Mouse (Mus musculus) cerebellum, postnatal 4 days (tissue): Measurements from ENCODE around the gene Ptprcap.

Experiments used
- DNase-seq, 2 experiments: peaks; one replicate each; pipeline ENCODE4 v3.0.0; 2022; ENCODE audit warnings: low spot score in 2 of 2, mixed read lengths in 1 of 2

Gene Ptprcap

DNA sequence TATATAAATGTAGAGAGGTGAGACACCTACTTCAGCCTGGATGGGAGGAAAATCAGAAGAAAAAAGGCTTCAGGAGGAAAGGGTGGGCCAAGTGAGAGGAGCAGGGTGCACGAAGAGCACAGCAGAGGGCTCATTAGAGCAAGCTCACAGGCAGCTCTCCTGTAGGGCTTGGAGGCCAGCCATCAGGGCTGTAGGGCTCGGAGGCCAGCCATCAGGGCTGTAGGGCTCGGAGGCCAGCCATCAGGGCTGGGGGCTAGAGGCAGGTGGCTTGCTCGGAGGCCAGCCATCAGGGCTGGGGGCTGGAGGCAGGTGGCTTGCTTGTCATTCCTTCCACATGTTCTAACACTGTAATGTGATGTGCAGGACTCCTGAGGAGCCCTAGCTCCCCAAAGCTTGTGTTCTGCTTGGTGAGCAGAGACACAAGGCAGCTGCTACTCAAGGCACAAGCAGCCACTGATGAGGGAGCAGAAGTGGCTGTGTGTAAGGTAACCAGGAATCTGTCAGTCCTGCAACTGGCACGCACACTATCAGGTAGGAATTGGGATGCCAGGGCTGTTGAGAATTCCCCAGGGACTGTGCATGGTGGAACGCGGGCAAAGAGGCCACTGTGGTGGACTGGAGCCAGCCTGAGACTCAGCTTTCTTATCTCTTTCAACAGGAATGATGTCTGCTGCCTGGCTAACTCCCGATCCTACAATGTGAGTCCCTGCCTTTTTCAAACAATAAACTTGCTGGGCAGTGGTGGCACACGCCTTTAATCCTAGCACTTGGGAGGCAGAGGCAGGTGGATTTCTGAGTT is 13.5 kb downstream of the Ptprcap start:
- DNase-seq, result no peak

- peak; percentile 99 to 100 for DNase-seq
These were observed 16.0 kb downstream of the Ptprcap start for GRCm38 (mm10) chr19:4169378-4169784.

DNA sequence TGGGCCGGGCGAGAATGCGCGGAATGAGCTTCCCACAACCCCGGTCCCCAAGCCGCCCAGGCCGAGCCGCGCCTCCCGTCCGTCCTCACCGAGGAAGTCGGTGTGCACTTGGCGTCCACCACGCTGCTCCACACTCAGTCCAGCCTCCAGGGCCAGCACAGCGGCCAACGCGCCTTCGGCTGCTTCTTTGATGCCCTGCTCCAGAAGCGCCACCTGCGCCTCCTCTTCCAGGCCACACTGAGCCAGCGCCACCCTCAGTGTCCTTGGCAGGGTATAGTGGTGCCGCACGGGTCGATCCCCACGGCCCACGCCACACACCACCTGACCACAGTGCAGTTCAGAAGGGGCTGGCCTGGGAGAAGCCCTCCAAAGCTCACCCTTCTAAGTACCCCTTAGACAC is 16.4 kb downstream of the Ptprcap start:
- no peak for DNase-seq

DNA sequence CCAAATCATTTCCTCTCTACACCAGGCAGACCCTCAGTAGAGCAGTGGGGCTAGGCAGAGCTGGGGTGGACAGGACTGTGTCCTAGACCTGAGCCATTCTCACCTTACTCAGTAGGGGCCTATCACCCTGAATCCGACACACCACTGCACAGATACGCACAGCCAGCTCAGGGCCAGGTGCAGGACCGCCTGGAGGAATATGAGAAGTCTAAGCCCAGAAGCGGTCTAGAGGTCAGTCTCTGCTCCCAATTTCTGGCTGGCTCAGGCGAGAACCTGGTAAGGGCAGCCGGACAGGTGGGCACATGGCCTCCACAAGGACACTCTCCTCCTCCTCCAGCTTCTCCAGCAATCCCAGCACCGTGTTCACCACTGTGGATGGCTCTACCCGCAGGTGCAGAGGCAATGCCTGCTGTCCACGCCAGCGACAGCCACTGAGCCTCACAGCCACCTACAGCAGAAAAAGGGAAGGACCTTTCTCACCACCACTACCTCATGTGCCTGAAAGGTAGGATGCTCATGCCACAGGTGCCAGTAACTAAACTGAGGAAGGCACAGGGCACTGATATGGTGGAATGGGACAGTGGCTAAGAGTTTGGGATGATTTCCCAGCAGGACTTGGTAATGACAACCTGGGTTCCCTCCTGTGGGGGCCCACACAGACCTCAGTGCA is 17.5 kb downstream of the Ptprcap start:
- no peak for DNase-seq

- no peak for DNase-seq
These were observed 18.2 kb downstream of the Ptprcap start for GRCm38 (mm10) chr19:4171393-4172290.

DNA sequence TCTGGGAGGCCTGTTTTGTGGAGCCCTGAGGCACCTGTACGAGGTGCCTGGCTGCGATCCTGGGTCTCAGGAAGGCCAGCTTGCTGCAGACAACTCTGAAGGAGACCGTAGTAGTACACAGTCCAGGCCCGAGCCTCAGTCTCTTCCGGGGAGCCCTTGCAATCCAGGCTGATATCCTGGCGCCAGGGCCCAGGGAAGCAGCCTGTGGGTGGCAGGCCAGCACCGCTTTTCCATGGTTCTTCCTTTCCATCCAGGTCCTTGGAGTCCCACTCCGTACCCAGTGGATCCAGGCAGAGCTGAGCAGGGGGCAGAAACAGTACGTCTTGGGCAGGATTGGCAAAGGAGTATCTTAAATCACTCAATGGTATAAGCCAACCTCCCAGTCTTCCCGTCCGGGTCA is 19.5 kb downstream of the Ptprcap start:
- DNase-seq, result no peak

GRCm38 (mm10) chr19:4175368-4175947 is 22.1 kb downstream of the Ptprcap start, which contains the start of gene Carns1:
Gene Carns1, minus strand, starts transcription at chr19:4175479.
- no peak for DNase-seq

DNA sequence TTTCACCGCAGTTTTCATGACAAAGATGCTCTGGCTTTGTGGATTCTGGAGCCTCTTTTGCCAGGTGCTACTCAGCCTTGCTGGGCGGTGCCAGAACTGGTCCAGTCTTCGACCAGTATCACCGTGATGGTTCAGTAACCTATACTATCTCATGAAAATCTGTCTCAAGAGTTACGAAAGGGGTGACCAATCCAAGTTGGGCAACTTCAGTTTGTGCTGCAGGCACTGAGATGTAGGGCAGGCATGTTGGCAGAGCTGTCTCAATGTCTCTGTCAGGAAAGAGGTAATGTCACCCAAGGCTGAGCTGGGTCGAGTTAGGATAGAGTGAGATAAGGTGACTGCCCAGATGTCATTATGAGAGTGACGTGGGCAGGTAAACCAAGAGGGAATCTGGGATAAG is 27.0 kb downstream of the Ptprcap start:
- no peak for DNase-seq

GRCm38 (mm10) chr19:4181892-4182291 is 28.5 kb downstream of the Ptprcap start:
- DNase-seq, result no peak

- no peak for DNase-seq
These were observed 30.3 kb downstream of the Ptprcap start for GRCm38 (mm10) chr19:4183689-4184088.

- DNase-seq, result no peak
These were observed 31.9 kb downstream of the Ptprcap start for GRCm38 (mm10) chr19:4184976-4185975.

DNA sequence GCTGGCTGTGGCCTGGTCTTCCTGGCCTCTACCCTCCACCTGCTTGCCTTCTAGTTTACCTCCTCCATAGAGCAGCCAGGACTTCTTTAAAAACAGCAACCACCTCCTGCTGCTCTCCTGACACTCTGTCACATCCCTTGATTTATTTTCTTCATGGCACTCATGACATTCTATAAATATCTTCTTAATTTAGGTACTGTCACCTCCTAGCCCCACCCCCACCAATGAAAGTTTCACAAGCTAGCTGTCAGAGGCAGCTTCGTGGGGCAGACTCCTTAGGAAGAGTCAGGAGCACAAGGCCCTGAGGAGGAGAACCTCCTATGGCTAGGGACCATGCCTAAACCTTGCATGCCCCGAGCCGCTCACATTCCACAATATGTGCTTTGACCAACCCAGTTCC is 33.9 kb downstream of the Ptprcap start:
- no peak for DNase-seq

- DNase-seq, result no peak
These were observed 35.7 kb downstream of the Ptprcap start for GRCm38 (mm10) chr19:4189051-4189620.

DNA sequence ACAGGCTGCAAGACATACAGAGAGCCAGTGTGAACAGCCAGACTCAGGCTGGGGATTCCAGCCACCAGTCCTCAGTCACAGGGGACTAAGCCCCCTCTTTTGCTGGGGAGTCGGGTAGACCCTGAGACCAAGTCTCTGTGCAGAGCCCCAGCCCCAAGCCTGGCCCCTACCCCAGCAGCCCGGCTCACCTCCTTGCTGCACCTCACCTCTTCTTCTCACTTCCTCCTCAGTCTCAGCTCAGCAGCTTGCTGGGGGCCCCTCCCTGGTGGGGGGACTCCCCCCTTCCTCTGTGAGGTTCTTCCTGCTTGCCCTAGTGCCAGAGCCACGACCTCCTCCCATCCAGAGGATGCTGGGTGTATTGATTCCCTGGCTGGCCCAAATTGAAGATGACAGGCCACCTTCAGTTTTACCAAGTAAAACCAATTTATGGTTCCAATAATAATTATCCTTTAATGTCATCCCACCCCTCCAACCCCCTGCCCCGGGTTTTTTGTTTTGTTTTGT is 37.5 kb downstream of the Ptprcap start, which contains the start of gene Tbc1d10c:
Gene Tbc1d10c (minus strand): TSS at position 454 of the 504 bp plus-strand sequence.
- no peak for DNase-seq

- peak; percentile 94 to 97 for DNase-seq
These were observed 38.3 kb downstream of the Ptprcap start, which contains the start of gene Ppp1ca for GRCm38 (mm10) chr19:4191528-4192250. Gene Ppp1ca, plus strand, starts transcription at chr19:4192065.

- no peak for DNase-seq
These were observed 39.0 kb downstream of the Ptprcap start for GRCm38 (mm10) chr19:4192251-4192985.

GRCm38 (mm10) chr19:4193129-4193528 is 39.7 kb downstream of the Ptprcap start:
- no peak for DNase-seq

DNA sequence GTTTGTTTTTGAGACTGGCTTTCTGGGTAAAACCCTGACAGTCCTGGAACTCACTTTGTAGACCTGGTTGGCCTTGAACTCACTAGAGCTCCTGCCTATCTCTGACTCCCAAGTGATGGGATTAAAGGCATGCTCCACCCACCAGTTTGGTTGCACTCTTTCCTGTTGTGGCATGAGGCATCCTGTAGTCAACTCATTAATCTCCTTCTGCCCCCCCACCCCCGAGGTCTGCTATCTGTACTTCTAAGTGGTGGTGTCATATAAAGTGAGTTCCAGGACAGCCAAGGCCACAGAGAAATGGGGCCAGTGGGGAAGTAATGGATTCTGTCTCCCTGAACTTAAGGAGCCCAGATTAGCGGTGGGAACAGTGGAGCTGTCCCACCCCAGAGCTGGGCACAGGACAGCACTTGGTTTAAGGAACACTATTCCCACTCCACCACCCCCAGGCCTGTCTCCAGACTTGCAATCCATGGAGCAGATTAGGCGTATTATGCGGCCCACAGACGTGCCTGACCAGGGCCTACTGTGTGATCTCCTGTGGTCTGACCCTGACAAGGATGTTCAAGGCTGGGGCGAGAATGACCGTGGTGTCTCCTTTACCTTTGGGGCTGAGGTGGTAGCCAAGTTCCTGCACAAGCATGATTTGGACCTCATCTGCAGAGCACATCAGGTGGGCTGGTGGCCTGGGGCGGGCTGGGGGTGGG is 40.8 kb downstream of the Ptprcap start:
- no peak for DNase-seq
